Mouse (Mus musculus) retina, postnatal 7 days (tissue): ENCODE results near the gene Ogdh.

ENCODE experiments used
- DNase-seq: peaks from one replicate; pipeline ENCODE4 v3.0.0-alpha.2; 2012; ENCODE audit warnings: low read depth, low spot score

The Ogdh gene

DNA sequence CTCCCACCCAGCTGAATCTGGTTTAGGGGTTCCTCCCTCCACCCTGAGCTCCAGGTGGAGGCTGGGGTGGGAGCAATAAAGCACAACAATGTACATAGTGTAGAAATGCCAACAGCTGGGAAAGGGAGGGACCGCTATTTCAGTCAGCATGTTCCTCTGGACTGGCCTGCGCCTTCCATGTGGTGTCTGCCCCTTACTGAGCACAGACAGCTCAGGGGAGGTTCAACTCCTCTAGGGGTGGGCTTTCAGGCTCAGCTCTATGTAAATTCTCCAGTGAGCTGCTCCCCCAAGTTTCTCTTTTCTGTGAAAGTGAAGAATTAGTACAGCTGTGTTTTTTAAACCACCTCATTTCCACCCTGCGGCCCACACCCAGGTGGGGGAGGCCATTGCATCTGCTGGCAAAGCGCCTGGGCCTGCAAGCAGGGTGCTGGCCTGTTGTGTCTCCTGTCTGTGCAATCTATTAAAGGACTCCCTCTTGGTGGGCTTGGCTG lies 114.2 kb downstream of the Ogdh start:
- no peak for DNase-seq
